Mouse (Mus musculus): ENCODE data around the gene Ctbp2.

The Ctbp2 gene

DNA sequence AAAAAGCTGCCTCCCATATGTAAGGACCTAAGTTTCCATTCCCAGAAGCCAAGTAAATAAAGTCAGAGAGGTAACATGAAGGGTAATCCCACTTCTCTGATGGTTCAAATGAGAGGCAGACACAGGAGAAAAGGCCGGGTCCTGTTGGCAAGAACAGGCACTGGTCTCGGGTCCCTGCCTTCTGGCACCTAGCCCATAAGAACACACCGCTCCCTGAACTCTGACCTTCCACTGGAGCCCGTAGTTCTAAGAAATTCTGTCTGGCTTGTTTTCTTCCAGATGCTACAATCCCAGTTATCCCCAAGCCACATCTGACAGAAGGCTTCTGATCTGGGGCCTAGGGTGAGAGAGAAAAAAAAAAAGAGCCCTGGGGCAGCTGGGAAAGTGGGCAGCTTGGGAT is 35.7 kb downstream of the Ctbp2 start:
- DNase-seq (ENCODE audit: extremely low read depth, low read depth): no peak

GRCm38 (mm10) chr7:133085408-133085807 is 38.7 kb downstream of the Ctbp2 start:
- no peak for DNase-seq (ENCODE audit: extremely low read depth, low read depth)

GRCm38 (mm10) chr7:133083936-133084614 is 40.1 kb downstream of the Ctbp2 start:
- DNase-seq (ENCODE audit: extremely low read depth, low read depth): no peak

GRCm38 (mm10) chr7:133078929-133079328 is 45.2 kb downstream of the Ctbp2 start:
- DNase-seq (ENCODE audit: extremely low read depth, low read depth): no peak

- no peak for DNase-seq (ENCODE audit: extremely low read depth, low read depth)
These were observed 49.6 kb downstream of the Ctbp2 start for GRCm38 (mm10) chr7:133074462-133075133.

GRCm38 (mm10) chr7:133073147-133073651 is 51.0 kb downstream of the Ctbp2 start:
- DNase-seq (ENCODE audit: extremely low read depth, low read depth): no peak

- no peak for DNase-seq (ENCODE audit: extremely low read depth, low read depth)
These were observed 51.6 kb downstream of the Ctbp2 start for GRCm38 (mm10) chr7:133072535-133072934.

- no peak for DNase-seq (ENCODE audit: extremely low read depth, low read depth)
These were observed 56.8 kb downstream of the Ctbp2 start for GRCm38 (mm10) chr7:133067321-133067841.

DNA sequence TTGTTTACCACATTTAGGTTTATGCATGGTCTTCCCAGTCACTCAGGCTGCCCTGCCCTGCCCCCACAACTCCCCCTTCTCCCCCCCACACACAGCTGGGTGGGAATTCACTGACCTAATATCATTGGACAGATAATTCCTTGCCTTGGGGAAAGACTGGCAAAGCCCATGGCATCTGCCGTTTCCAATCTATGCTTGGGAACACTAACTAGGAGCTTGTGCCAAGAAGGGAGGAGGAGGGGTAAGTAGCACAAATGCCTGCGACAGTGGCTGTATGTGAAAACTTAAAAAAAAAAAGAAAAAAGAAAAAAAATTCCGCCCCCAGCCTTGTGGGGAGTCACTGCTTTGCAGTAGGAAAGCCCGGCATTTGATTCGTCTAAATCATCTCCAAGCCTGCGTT is 57.4 kb downstream of the Ctbp2 start:
- no peak for DNase-seq (ENCODE audit: extremely low read depth, low read depth)

DNA sequence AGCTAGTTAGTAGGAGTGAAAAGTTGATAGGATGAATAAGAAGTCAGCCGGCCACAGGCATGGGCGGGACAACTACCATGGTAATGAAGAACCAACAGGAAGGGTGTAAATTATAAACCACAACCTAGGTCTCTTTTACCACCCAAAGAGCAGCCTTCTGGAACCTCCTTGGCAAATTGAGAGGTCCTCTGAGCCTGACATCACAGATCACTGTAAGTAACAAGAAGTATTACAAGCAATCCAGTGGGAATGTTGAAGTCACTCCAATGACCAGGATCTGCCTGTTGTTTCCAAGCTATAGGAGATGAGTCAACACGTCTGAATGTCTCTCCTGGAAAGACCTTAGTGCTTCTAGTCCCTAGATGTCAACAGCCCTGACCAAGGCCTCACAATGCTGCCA is 62.1 kb downstream of the Ctbp2 start:
- DNase-seq (ENCODE audit: extremely low read depth, low read depth): no peak

- no peak for DNase-seq (ENCODE audit: extremely low read depth, low read depth)
These were observed 64.0 kb downstream of the Ctbp2 start for GRCm38 (mm10) chr7:133060170-133060569.

DNA sequence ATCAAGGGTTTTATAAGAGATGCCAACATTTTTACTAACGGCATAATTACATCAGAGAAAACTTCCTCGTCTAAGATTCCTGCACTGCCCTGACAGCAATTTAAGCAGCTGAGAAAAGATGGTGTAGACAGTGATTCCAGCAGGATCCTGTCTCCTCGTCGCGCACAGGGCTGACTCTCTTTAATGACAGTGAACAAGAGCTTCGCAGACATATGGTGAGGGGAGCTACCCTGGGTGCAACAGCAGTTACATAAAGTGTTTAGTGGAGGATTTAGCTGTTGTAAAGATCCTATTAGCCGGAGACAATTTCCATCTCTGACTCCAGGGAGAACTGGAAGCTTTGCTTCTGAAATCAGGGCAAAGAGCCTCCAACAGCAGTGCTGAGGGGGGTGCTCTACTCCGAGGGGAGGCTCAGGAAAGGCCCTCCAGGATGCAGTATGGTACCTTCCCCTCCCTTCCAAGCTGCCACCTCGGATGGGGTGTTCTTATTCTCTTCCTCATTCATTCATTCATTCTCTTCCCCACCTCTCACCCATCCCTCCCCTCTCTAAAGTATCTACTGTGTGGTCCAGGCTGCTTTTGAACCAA is 64.5 kb downstream of the Ctbp2 start:
- DNase-seq (ENCODE audit: extremely low read depth, low read depth): no peak

DNA sequence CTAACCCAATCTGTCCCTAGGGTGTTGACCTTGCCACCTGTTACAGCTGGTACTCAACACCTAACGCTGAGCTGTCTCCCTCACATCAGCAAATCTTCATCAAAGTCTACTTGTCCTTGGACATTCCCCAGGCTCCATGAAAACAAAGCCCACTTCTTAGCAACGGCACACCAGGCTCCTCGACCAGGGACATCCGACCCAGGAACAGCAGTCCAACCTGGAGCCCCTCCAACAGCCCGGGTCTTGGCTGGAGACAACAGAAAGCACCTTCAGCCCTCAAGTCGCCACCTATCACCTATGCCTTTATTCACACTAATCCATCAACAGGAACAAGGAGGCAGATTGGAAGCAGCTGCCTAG is 65.0 kb downstream of the Ctbp2 start:
- DNase-seq (ENCODE audit: extremely low read depth, low read depth): no peak

DNA sequence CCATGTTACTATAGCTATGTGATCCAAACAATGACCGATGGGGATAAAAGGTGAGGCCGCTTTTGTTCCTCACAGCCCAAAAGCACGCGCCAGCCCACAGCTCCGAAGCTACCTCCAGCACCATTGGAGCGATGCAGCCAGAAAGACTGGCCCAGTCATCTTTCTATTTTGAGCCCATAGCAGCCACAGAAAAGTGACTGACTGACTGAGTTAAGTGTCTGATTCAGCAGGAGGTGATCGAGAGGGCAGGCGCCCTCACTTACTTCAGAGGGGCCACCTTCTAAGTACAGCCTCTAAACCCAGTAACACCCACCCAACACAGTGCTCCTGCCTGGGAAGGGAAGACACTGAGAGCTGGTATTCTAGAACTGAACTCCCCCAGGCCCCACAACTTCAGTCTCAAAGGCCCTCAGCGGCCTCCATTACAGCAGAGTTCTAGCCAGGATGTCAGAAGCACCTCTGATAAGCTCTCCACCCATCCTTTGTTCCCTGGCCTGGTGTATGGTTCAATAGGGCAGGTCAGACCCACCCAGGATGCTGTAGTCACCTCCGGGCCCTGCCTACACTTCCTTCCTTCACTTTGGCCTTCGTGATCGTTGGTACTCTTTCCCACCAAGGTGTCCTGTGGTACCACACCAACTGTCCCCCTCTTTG is 65.5 kb downstream of the Ctbp2 start:
- DNase-seq (ENCODE audit: extremely low read depth, low read depth): no peak

GRCm38 (mm10) chr7:133056924-133057323 is 67.2 kb downstream of the Ctbp2 start:
- DNase-seq (ENCODE audit: extremely low read depth, low read depth): no peak

GRCm38 (mm10) chr7:133054486-133054885 is 69.7 kb downstream of the Ctbp2 start:
- no peak for DNase-seq (ENCODE audit: extremely low read depth, low read depth)

- DNase-seq (ENCODE audit: extremely low read depth, low read depth): no peak
These were observed 70.4 kb downstream of the Ctbp2 start for GRCm38 (mm10) chr7:133053757-133054156.

DNA sequence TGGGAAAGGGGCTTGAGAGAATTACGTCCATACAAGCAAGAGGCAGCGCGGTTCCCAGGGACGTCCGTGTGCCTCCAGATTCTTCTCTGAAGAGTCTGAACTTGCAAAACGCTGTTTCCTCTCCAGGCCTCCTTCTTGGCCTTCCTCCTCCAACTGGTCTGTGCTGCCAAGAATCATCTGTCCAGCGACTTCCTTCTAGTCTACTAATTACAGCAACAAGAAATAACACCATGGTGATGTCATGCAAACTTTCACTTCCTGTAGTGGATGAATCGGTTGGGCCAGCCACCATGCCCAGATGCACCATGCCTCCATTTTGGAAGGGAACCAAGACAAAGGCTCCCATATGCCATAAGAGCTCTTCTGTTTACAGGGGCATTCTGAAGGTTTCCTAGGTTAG is 71.3 kb downstream of the Ctbp2 start:
- no peak for DNase-seq (ENCODE audit: extremely low read depth, low read depth)

- no peak for DNase-seq (ENCODE audit: extremely low read depth, low read depth)
These were observed 73.5 kb downstream of the Ctbp2 start for GRCm38 (mm10) chr7:133050681-133051080.

DNA sequence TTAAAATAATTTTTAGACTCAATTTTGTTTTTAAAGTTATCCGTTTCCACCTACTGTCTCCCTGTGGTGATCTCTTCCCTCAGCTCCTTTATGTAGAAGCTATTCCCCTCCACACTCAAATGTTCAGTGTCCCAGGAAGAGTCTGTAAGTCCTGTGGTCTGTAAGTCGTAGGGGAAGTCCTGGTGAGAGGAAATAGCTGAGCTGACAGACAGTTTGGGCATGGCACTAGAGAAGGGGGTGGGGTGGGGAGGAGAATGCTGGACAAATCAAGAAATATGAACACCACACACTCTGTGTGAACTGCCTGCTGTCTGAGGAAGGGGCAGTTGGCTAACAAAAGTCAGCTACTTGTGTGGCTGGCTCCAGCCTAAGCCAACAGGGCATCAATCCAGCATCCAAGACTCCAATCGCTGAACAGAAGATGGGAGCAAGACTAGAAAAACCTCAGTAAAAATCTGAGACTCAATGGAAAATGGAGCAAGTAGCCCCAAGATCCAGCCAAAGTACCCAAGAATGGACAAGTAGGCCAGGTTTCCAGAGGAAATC is 76.0 kb downstream of the Ctbp2 start:
- no peak for DNase-seq (ENCODE audit: extremely low read depth, low read depth)

GRCm38 (mm10) chr7:133047287-133047686 is 76.9 kb downstream of the Ctbp2 start:
- DNase-seq (ENCODE audit: extremely low read depth, low read depth): no peak

DNA sequence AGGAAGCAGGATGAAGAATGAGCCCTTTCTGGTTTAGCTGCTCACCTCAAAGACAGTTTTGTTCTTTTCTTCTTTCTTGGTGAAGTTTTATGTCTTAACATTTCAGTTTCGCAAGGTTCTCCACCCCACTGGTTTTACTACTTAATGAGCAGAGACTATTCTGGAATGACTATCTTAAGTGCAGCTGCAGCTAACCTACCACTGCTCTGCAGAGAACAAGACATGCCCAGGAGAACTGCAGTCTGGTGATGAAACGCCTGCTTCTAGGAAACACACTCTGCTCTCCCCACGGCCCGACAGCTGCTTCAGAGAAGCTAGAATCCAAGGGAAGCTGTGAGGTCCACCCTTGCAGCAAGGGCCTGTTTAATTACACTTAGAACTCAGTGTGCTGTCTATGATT is 79.4 kb downstream of the Ctbp2 start:
- no peak for DNase-seq (ENCODE audit: extremely low read depth, low read depth)
